Mouse (Mus musculus): ENCODE results near the gene Eml1. TPM values are rescaled to one million over a fixed set of nuclear protein-coding genes. Genes with fewer than 3 reads are reported as not detected.

Eml1 gene
- 0.02 TPM in 1 of 2 replicates, not detected in the other for polyA plus RNA-seq (2012)

DNA sequence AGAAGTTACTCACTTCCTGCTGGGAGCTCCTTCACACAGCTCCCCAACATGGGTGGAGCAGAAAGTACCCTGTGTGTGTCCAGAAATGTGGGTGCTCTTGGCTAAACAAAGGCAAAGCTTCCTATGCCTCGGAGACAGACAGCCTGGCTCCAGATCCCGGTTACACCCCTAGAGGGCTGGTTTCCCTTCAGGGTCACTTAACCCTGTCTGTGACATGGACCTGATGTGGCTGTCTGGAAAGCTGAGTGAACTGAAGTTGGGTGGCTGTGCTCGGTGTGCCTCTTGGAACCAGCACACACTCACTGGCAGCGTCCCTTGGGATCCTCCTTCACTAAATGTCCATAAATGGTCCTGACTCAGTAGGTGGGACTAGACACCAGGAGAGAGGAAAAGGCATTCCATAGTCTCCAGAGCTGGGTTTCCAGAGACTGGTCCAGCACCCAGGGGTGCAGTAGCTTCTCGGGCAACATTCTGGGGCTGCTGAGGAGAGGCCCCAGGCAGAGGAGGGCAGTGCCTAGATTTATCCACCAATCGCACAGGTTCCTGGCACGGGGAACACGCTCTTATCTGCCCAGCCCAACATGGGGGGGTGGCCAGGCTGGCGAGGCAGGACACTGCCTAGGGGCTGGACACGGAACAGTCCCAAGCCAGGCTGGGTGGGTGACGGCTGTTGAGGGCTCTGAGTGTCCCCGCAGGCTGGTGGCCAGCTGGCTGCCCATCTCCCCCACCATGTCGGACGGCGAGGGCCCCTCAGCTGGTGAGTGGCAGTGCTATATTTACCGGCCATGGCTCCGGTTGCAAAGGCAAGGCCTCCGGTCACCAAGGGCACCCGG is at the start of gene Eml1:
Gene Eml1, plus strand, starts transcription at position 362 of the 833 bp plus-strand sequence.
- TF ChIP-seq TAL1 (IDR thresholded peaks at IDR 0.05; ENCODE audit: low read length): no peak
- no peak for TF ChIP-seq GATA1 (IDR thresholded peaks at IDR 0.05; ENCODE audit: low read length)
- Histone ChIP-seq H3K27me3 (ENCODE audit: control insufficient read depth) (no peaks in the 10 kb centered on the region), H3K9me3 (ENCODE audit: control insufficient read depth, low read length) (no peaks in the 10 kb centered on the region), H3K36me3 (ENCODE audit: control insufficient read depth) (no peaks in the 10 kb centered on the region), H3K4me1 (ENCODE audit: control insufficient read depth) (no peaks in the 10 kb centered on the region), H3K4me3 (replicated peaks) (no peak within 1 kb of the TSS)

DNA sequence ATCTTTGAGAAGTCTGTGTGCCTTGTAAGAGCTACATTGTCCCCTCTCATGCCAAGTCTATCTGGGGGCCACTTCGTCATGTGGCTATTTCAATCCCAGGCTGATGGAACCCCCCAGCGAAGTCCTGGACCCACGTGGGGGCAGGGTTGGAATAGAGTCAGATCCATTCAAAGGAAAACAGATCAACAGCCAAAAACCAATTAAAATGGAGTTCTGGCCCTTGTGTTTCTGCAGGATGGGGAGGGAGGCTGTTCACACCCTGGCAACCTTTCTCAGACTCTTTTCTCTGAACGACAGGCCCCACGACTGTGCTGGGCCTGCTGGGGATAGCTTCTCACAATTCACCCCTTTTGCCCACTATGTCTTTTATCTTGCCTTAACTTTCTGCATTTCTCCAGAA is 44.4 kb upstream of the Eml1 start:
- Histone ChIP-seq H3K4me1 (ENCODE audit: control insufficient read depth) (peaks cover 2% of the 10 kb centered on the region), H3K9me3 (ENCODE audit: control insufficient read depth, low read length) (no peaks in the 10 kb centered on the region), H3K36me3 (ENCODE audit: control insufficient read depth) (no peaks in the 10 kb centered on the region), H3K27me3 (ENCODE audit: control insufficient read depth) (peaks cover 41% of the 10 kb centered on the region), H3K4me3 (replicated peaks) (no peak overlapping the region)
- TF ChIP-seq TAL1 (IDR thresholded peaks at IDR 0.05; ENCODE audit: low read length) (no peak), GATA1 (IDR thresholded peaks at IDR 0.05; ENCODE audit: low read length) (no peak)

DNA sequence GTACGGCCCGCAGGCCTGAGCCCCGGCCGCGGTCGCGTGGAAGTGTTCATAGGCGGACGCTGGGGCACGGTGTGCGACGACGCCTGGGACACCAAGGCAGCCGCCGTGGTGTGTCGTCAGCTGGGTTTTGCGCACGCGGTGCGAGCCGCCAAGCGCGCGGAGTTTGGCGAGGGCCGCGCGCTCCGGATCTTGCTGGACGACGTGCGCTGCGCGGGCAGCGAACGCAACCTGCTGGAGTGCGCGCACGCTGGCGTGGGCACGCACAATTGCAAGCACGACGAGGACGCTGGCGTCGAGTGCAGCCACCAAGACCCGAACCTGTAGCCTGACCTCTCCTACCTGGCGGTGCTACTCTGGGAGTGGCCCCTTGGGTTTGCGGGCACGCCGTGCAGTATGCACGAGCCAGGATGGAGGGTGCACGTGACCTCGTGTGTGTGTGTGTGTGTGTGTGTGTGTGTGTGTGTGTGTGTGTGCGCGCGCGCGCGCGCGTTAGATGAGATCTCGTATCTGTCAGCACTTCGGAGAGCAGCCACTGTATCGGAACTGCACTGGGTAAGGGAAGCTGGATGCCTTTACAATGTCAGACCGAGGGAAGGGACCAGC is 42.8 kb upstream of the Eml1 start:
- no peaks in the 10 kb centered on the region for H3K36me3 ChIP-seq (ENCODE audit: control insufficient read depth)
- no peaks in the 10 kb centered on the region for H3K9me3 ChIP-seq (ENCODE audit: control insufficient read depth, low read length)
- peaks cover 44% of the 10 kb centered on the region for H3K27me3 ChIP-seq (ENCODE audit: control insufficient read depth)
- H3K4me1 ChIP-seq (ENCODE audit: control insufficient read depth): peaks cover 3% of the 10 kb centered on the region
- TF ChIP-seq GATA1 (IDR thresholded peaks at IDR 0.05; ENCODE audit: low read length) (no peak), TAL1 (IDR thresholded peaks at IDR 0.05; ENCODE audit: low read length) (no peak)
- H3K4me3 ChIP-seq (replicated peaks): no peak overlapping the region

DNA sequence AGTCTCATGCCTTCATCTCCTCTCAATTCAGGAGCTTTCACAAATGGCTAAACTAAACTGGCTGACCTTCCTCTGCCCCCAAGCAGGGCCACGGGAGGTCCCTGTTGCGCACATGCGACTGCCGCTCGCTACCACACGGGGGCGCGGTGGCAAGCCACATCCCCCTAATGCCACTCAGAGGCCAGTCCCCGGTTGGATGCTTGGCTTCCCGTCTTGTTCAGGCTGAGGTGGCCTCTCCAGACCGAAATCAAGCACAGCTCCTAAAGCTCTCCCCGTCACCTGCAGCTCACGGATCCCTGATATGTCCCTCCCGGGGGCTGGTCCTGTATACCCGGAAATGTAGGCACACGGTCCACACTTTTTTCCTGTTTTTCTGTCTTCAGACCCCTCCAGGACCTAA is 37.7 kb upstream of the Eml1 start:
- Histone ChIP-seq H3K4me3 (replicated peaks) (no peak overlapping the region), H3K9me3 (ENCODE audit: control insufficient read depth, low read length) (peaks cover 6% of the 10 kb centered on the region)

DNA sequence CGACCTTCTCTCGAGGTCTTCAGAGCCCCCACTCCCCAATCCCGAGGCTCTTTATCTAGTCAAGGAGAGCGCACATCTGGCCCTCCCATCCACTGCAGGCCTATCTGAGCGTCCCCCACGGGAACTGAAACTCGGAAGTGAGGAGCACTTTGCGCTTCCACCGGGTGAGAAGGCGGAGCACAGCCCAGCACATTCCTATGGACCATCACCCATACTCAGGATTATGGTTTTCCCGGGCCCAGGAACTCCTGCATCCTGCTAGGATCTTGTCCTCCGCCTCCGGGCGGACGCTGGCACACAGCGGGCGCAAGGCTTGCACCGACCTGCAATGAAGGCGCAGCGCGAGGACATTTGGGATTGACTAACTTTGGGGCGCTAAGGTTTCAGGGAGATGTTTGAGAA is 37.3 kb upstream of the Eml1 start:
- Histone ChIP-seq H3K36me3 (ENCODE audit: control insufficient read depth) (no peaks in the 10 kb centered on the region), H3K4me1 (ENCODE audit: control insufficient read depth) (peaks cover 16% of the 10 kb centered on the region), H3K9me3 (ENCODE audit: control insufficient read depth, low read length) (peaks cover 6% of the 10 kb centered on the region), H3K4me3 (replicated peaks) (peak overlapping the region; percentile 47), H3K27me3 (ENCODE audit: control insufficient read depth) (peaks cover 63% of the 10 kb centered on the region)
- TF ChIP-seq GATA1 (IDR thresholded peaks at IDR 0.05; ENCODE audit: low read length) (no peak), TAL1 (IDR thresholded peaks at IDR 0.05; ENCODE audit: low read length) (no peak)

More for the DNA sequence above, 37.7 kb upstream of the Eml1 start:
- Histone ChIP-seq H3K27me3 (ENCODE audit: control insufficient read depth) (peaks cover 67% of the 10 kb centered on the region), H3K36me3 (ENCODE audit: control insufficient read depth) (no peaks in the 10 kb centered on the region), H3K4me1 (ENCODE audit: control insufficient read depth) (peaks cover 16% of the 10 kb centered on the region)
- TF ChIP-seq TAL1 (IDR thresholded peaks at IDR 0.05; ENCODE audit: low read length): no peak
- no peak for TF ChIP-seq GATA1 (IDR thresholded peaks at IDR 0.05; ENCODE audit: low read length)

DNA sequence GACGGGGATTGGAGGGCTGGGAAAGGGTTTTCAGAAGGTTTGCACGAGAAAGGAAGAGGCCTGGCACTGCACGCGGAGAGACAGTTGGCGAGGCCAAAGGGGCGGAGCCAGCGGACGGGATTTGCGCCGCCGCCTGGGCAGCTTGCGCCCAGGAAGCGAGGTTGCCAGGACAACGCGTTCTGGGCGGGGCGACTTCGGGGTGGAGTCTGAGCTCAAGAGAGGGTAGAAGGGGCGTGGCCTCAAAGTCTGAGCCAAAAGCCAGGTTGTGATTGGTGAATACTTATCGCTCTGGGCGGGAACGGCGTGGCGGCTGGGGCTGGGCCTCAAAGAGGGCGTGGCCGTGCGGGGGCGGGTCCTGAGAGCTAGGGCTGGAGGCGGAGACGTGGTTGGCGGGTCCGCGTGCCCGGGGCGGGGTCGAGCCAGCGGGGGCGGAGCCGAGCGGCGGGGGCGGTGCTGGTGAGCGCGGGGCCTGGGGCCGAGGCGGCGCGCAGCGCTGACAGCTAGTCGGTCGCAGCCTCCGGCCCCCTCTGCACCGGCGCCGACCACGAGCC is 36.8 kb upstream of the Eml1 start, which contains the start of gene Cyp46a1:
Gene Cyp46a1, plus strand, starts transcription at position 487 of the 551 bp plus-strand sequence.
- H3K9me3 ChIP-seq (ENCODE audit: control insufficient read depth, low read length): peaks cover 6% of the 10 kb centered on the region
- peaks cover 62% of the 10 kb centered on the region for H3K27me3 ChIP-seq (ENCODE audit: control insufficient read depth)
- peaks cover 16% of the 10 kb centered on the region for H3K4me1 ChIP-seq (ENCODE audit: control insufficient read depth)
- no peaks in the 10 kb centered on the region for H3K36me3 ChIP-seq (ENCODE audit: control insufficient read depth)
- peak within 1 kb of the TSS; percentile 47 for H3K4me3 ChIP-seq (replicated peaks)
- TF ChIP-seq TAL1 (IDR thresholded peaks at IDR 0.05; ENCODE audit: low read length): no peak
- no peak for TF ChIP-seq GATA1 (IDR thresholded peaks at IDR 0.05; ENCODE audit: low read length)

DNA sequence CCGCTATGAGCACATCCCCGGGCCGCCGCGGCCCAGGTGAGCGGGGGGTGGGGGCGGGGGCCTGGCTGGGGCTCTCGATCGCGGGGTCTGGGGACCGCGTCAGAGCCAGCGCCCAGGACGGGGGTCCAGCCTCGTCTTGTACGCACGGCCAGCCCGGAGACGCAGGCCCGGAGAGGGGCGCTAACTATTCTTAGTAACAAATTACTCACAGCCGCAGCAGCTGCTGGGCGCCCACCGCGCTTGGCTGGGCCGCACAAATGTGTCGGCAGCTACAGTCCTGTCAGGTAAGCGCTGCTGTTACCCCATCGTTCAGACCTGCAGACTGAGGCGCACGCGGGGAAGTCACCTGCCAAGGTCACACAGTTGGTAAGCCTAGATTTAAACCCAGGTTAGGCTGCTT is 36.2 kb upstream of the Eml1 start:
- peaks cover 60% of the 10 kb centered on the region for H3K27me3 ChIP-seq (ENCODE audit: control insufficient read depth)
- no peaks in the 10 kb centered on the region for H3K36me3 ChIP-seq (ENCODE audit: control insufficient read depth)
- H3K4me3 ChIP-seq (replicated peaks): peak overlapping the region; percentile 47
- H3K9me3 ChIP-seq (ENCODE audit: control insufficient read depth, low read length): peaks cover 6% of the 10 kb centered on the region
- peaks cover 16% of the 10 kb centered on the region for H3K4me1 ChIP-seq (ENCODE audit: control insufficient read depth)
- TF ChIP-seq TAL1 (IDR thresholded peaks at IDR 0.05; ENCODE audit: low read length): no peak
- TF ChIP-seq GATA1 (IDR thresholded peaks at IDR 0.05; ENCODE audit: low read length): no peak

DNA sequence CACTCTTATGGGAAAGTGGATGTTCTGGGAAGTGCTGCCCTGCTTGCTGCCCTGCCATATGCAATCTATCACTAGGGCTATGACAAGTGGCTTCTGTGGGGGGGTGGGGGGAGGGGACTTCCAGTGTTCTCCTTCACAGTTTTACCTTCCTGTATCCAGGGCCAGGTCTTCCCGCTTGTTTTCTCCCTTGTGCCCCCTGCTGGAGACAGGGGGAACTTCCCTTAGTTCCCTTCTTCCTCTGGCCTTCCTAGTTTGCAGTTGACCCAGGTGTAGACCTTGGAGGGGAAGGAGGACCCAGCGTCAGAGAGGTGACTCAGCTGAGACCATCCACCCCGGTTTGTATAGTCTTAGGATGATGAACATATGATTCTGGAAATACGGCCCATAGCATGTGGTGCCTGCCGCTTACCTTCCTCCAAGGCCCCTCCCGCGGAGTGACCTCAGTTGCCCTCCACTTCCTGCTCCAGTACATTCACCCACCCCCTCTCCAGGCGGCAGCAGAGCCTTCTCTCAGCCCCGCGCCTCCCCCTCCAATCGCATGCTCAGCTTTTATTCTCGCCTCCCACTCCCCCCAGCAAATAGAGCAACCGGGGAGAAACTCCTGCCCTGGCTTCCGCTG is 32.1 kb upstream of the Eml1 start:
- TF ChIP-seq GATA1 (IDR thresholded peaks at IDR 0.05; ENCODE audit: low read length): no peak
- no peak for TF ChIP-seq TAL1 (IDR thresholded peaks at IDR 0.05; ENCODE audit: low read length)
- Histone ChIP-seq H3K27me3 (ENCODE audit: control insufficient read depth) (peaks cover 41% of the 10 kb centered on the region), H3K4me1 (ENCODE audit: control insufficient read depth) (peaks cover 9% of the 10 kb centered on the region), H3K9me3 (ENCODE audit: control insufficient read depth, low read length) (peaks cover 6% of the 10 kb centered on the region), H3K36me3 (ENCODE audit: control insufficient read depth) (no peaks in the 10 kb centered on the region), H3K4me3 (replicated peaks) (no peak overlapping the region)

DNA sequence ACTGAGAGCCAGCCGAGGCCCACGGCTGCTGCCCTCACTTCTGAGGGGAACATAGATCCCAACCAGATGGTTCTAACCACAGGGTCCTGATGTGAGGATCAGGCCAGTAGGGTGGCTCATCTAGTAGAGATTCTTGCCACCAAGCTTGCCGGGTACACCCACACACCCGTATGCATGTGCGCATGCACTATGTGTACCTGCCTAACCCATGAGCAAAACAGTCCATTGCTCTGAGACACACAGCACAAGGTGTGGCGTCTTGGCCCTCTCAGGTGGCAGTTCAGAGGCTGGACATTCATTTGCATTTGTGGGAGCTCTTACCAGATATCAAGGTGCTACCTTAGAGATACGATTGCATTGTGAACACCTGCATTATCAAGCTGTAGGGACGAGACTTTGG is 22.6 kb upstream of the Eml1 start:
- TF ChIP-seq GATA1 (IDR thresholded peaks at IDR 0.05; ENCODE audit: low read length): no peak
- no peak for TF ChIP-seq TAL1 (IDR thresholded peaks at IDR 0.05; ENCODE audit: low read length)
- no peaks in the 10 kb centered on the region for H3K4me1 ChIP-seq (ENCODE audit: control insufficient read depth)
- H3K36me3 ChIP-seq (ENCODE audit: control insufficient read depth): no peaks in the 10 kb centered on the region
- no peak overlapping the region for H3K4me3 ChIP-seq (replicated peaks)
- H3K27me3 ChIP-seq (ENCODE audit: control insufficient read depth): peaks cover 20% of the 10 kb centered on the region
- H3K9me3 ChIP-seq (ENCODE audit: control insufficient read depth, low read length): no peaks in the 10 kb centered on the region; the same call in 1 of the 2 replicates

Measured in erythroblast, embryonic 14.5 days (primary cell).